Mouse (Mus musculus) ZHBTc4 (cell line): Measurements from ENCODE around the gene Hormad2.

Source experiments
- DNase-seq: peaks from one replicate; pipeline ENCODE4 v3.0.0-alpha.2; 2011; ENCODE audit warnings: low read depth, low spot score

Gene Hormad2

DNA sequence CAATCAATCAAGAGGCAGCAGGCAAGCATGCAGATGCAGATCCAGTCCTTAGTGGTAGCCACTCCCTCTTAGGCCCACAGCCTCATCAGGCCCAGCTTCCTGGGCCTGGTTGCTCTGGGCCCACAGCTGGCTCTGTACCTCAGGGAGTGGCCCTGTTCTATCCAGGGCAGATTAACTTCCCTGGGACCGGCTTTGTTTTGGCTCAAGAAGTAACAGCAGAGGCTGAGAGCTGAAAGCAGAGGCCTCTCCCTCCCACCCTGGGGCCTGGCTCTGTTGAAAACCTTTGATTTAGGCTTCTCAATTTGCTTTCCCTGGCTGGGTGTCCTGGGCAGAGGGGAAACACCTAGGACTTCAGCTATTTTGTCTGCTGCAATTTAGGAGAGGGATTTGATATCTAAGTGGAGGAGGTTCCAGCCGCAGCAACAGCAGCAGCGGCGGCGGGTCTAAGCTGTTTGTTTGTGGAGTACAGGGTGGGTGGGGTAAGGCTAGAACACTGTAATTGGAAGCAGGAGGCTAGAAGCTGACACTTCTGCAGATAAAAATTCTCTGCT is 138.5 kb downstream of the Hormad2 start:
- peak; percentile 97 for DNase-seq

DNA sequence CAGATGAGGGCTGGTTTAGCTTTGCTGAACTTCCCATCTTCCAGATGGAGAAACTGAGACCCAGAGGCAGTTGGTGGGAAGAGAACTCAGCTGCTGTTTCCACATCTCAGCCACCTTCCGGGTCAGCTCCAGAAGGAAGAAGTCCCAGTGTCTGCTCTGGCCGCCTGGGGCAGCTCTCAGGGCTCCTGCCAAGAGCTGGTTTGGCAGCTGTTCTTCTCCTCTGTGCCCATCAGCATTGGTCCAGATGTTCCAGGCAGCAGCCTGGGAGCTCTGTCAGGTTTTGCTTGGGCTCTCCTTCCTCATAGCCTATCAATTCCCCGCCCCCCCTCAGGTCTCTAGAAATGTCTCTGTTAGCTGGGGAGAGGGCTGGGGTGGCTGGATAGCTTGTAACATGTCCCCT is 140.2 kb downstream of the Hormad2 start:
- no peak for DNase-seq

DNA sequence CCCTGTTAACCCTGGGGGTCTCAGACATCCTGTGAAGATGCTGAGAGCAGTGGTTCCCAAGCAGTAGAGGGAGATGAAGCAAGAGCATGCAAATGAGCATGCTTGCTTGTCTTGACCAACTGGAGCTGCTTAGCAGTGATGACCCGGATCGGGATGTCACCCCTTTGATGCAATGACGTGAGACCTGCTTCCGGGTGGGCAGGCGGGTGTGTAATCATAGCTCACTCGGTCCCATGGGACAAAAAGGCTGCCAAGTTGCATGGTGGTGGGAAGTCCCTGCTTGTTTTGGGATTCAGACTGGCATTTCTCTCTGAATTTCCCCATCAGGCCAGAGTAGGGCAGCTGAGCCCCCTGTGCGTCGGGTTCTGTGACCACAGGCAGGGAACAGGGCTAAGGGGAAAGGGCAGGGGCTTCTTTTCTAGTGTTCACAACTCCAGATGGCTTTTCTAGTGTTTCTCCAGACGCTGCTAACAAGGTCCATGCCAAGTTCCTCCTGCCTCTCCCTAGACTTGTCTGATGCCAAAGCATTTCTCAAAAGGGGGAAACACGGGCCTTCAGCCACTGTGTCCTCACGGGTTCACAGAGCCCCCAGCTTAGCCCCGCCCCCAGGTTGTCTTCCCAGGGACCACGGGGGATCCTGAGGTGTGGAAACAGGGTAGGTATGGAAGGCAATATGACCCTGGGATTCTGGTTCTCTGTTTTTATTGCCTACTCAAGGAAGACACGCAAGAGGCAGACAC is 141.0 kb downstream of the Hormad2 start:
- DNase-seq: no peak

DNA sequence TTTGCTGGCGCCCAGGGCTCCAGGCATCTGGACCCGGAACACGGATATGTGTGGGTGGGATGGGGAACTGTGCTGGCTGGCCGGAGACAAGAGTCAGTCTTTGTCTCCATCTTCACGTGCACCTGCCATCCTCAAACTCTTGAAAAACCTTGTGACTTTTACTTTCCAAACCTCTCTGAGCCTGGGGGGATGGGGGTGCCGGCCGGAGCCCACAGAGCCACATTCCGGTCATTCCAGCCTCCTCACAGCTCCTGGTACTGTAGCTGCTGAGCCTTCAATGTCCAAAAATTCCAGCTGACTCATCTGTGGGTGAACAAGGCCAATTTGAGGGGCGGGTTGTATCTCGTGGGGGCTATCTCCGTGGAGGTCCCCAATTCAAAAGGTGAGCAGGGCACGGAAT is 141.7 kb downstream of the Hormad2 start:
- DNase-seq: peak; percentile 86

DNA sequence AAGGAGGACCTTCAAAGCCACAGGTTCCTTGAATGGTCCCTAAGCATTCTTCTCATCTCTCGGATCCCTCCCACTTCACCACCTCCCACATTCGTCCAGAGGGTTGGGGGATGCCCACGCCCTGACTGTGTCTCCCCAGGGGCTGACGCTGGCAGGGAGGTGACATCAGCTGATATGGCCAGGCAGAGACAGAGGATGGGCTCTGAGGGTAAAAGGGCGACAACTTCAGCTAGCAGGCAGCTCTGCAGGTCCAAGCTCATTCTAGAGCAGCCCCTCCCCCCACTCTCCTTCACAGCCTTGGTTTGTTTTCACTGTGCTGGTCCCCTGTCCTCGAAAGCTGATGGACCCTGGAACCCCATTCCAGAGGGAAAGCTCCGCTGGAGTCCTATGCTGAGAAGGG is 142.3 kb downstream of the Hormad2 start:
- peak; percentile 60 for DNase-seq

DNA sequence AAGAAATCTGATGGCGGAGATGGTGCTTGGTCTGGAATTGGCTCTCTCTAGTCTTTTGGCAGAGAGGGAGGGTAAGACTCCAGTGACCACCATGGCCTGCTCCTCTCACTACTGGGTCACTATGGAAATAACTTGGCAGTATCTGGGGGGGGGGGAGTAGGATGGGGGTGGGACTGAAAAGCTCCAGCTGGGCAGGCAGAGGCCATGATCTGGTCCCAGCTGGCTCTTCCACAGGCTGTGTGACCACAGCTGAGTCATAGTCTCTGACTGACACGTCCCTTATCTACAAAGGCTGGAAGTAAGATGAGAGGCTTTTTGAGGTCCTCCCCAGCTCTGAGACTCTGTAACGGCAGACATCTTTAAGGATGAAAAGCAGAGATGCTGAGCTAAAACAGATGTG is 143.2 kb downstream of the Hormad2 start:
- no peak for DNase-seq

DNA sequence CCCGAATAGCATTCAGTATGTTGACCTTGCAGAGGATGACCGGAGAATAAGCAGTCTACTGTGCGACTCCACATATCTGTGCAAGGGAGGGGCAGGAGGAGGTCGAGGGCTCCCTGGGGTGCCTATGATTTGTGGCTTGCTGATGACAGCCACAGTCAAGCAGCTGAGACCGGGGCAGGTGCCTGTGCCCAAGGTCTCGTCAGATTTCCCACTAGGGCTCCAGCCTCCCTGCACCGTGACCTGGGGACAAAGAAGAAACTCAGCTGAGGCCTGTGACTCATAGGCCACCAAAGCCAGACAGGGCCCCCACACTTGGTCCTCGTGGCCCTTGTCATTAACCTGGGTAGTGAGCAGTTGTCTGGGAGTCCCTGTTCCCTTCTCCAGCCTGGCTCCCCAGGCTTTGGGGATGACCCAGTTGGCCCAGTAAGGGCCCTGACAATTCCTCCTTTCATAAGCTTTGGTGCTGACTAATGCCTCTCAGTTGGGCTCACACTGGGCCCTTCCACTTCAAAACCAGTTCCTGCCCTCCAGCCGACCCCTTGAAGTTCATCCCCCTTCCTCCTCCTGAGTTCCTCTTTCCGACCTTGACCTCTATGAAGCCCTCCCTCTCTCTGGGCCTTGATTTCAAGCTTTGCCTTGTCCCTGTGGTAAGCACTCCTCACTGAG is 144.2 kb downstream of the Hormad2 start:
- peak; percentile 33 for DNase-seq
